ENCODE assay signal across 8 mouse cellular contexts in genomic region chr11:97812491-97812921, GRCm38 (mm10). TPM values are rescaled to one million over a fixed set of nuclear protein-coding genes. Genes with fewer than 3 reads are reported as not detected.
DNase-seq lines count a peak whose midpoint lies in the region; ATAC-seq and TF ChIP-seq lines count a peak whose summit lies in the region.

No protein-coding gene starts in this region.

- peak; percentile 59 to 67 for DNase-seq in left cerebral cortex, postnatal 14 days (ENCODE audit: low spot score in 2 of 2)
- no peak for DNase-seq in left cerebral cortex, adult 9 months (ENCODE audit: low spot score in 2 of 2)
- DNase-seq in embryonic facial prominence, embryonic 11.5 days (ENCODE audit: low spot score), result peak; percentile 75
- DNase-seq in cerebellum, adult 9-10 months, result no peak
- DNase-seq in lung, adult 2 months, result no peak

- peak overlapping the region; percentile 56; the same call in 1 of the 2 replicates for H3K27ac ChIP-seq in embryonic facial prominence, embryonic 11.5 days (replicated peaks; ENCODE audit: low read depth, low read length)
- H3K27ac ChIP-seq in intestine, embryonic 15.5 days, result peak overlapping the region; percentile 89
- H3K27ac ChIP-seq in neural tube, embryonic 15.5 days (replicated peaks), result peak overlapping the region; percentile 83

- no peak for TF ChIP-seq CTCF in lung, adult 2 months (IDR thresholded peaks at IDR 0.05; ENCODE audit: insufficient read depth, low read length)

- peaks cover 3% of the 10 kb centered on the region; the same call in 1 of the 2 replicates for H3K36me3 ChIP-seq in embryonic facial prominence, embryonic 11.5 days (replicated peaks; ENCODE audit: control insufficient read depth, insufficient read depth, low read depth, low read length)
- H3K36me3 ChIP-seq in intestine, embryonic 15.5 days, result peaks cover 29% of the 10 kb centered on the region
- peaks cover 46% of the 10 kb centered on the region for H3K36me3 ChIP-seq in neural tube, embryonic 15.5 days

- ATAC-seq in embryonic facial prominence, embryonic 11.5 days (replicated peaks; ENCODE audit: insufficient number of reproducible peaks, low FRiP score, low TSS enrichment, low read depth), result peak; percentile 66
- peak; percentile 5 for ATAC-seq in intestine, embryonic 15.5 days
- peak; percentile 88 for ATAC-seq in neural tube, embryonic 15.5 days (ENCODE audit: low FRiP score)
- no peak for ATAC-seq in cerebellum, adult (ENCODE audit: insufficient number of reproducible peaks, low FRiP score, low TSS enrichment)

- intact Hi-C loops in left cerebral cortex, postnatal 14 days (cut with DNase I), result no loop called here

- no peak overlapping the region for H3K4me3 ChIP-seq in embryonic facial prominence, embryonic 11.5 days (ENCODE audit: low read depth, low read length)
- H3K4me3 ChIP-seq in intestine, embryonic 15.5 days (replicated peaks), result 0 out of 2 replicates have a peak overlapping the region, but pooled peaks have one; percentile 2
- H3K4me3 ChIP-seq in neural tube, embryonic 15.5 days (replicated peaks), result 0 out of 2 replicates have a peak overlapping the region, but pooled peaks have one; percentile 5
- no peak overlapping the region for H3K4me3 ChIP-seq in lung, adult 2 months (replicated peaks; ENCODE audit: extremely low read depth, low read depth, low read length)

- H3K27me3 ChIP-seq in embryonic facial prominence, embryonic 11.5 days (ENCODE audit: control insufficient read depth, insufficient read depth, low read length), result no peaks in the 10 kb centered on the region
- H3K27me3 ChIP-seq in intestine, embryonic 15.5 days (replicated peaks), result no peaks in the 10 kb centered on the region
- H3K27me3 ChIP-seq in neural tube, embryonic 15.5 days (replicated peaks), result no peaks in the 10 kb centered on the region

- H3K9ac ChIP-seq in embryonic facial prominence, embryonic 11.5 days (replicated peaks; ENCODE audit: low read length), result peak overlapping the region; percentile 25
- H3K9ac ChIP-seq in intestine, embryonic 15.5 days, result 0 out of 2 replicates have a peak overlapping the region, but pooled peaks have one; percentile 21
- peak overlapping the region; percentile 28; the same call in 1 of the 2 replicates for H3K9ac ChIP-seq in neural tube, embryonic 15.5 days (replicated peaks)

- no peak for TF ChIP-seq POLR2A in lung, adult 2 months (IDR thresholded peaks at IDR 0.05; ENCODE audit: borderline replicate concordance, extremely low read depth, low read depth, low read length)

- H3K4me1 ChIP-seq in embryonic facial prominence, embryonic 11.5 days (ENCODE audit: control insufficient read depth, insufficient read depth, low read length), result peaks cover 43% of the 10 kb centered on the region
- H3K4me1 ChIP-seq in intestine, embryonic 15.5 days (replicated peaks), result peaks cover 89% of the 10 kb centered on the region
- peaks cover 78% of the 10 kb centered on the region for H3K4me1 ChIP-seq in neural tube, embryonic 15.5 days
- H3K4me1 ChIP-seq in lung, adult 2 months (ENCODE audit: control insufficient read depth, insufficient read depth, low read length), result peaks cover 66% of the 10 kb centered on the region

- WGBS in embryonic facial prominence, embryonic 11.5 days, result 13% methylated on average over 3 of the region's 3 CpGs
- whole genome bisulfite sequencing in intestine, embryonic 15.5 days, result 31% methylated on average over 3 of the region's 3 CpGs
- WGBS in neural tube, embryonic 15.5 days, result 31% methylated on average over 3 of the region's 3 CpGs
- 69% methylated on average over 3 of the region's 3 CpGs for WGBS in lung, adult 2 months

- H3K4me2 ChIP-seq in embryonic facial prominence, embryonic 11.5 days (ENCODE audit: low read depth, low read length), result peak overlapping the region; percentile 16; the same call in 1 of the 2 replicates
- peak overlapping the region; percentile 36 for H3K4me2 ChIP-seq in intestine, embryonic 15.5 days (replicated peaks)
- peak overlapping the region; percentile 46 for H3K4me2 ChIP-seq in neural tube, embryonic 15.5 days

- no peaks in the 10 kb centered on the region for H3K9me3 ChIP-seq in embryonic facial prominence, embryonic 11.5 days (replicated peaks; ENCODE audit: control insufficient read depth, low read length)
- no peaks in the 10 kb centered on the region for H3K9me3 ChIP-seq in intestine, embryonic 15.5 days
- no peaks in the 10 kb centered on the region for H3K9me3 ChIP-seq in neural tube, embryonic 15.5 days (replicated peaks)

RNA-seq across cellular contexts. Expression of gene Lasp1, which starts 13.7 kb away (rescaled TPM):
- total RNA-seq in left cerebral cortex, postnatal 14 days (2021), result 100 to 1,000 TPM; 189 to 204 TPM
- 62.6 and 67.8 TPM in 2 replicates for polyA plus RNA-seq in embryonic facial prominence, embryonic 11.5 days (2014; fragmentation: Nextera tagmentation; extraction: Ambion mirVana)
- polyA plus RNA-seq in intestine, embryonic 15.5 days (2015; fragmentation: Nextera tagmentation; extraction: Ambion mirVana), result 123 and 126 TPM in 2 replicates
- 136 and 143 TPM in 2 replicates for polyA plus RNA-seq in neural tube, embryonic 15.5 days (2015; fragmentation: Nextera tagmentation; extraction: Ambion mirVana)
- polyA plus RNA-seq in lung, adult 2 months (2012; rRNA removed), result 120 and 137 TPM in 2 replicates

RNA-seq across cellular contexts. Expression of gene B230217C12Rik, which starts 28.1 kb away (rescaled TPM):
- total RNA-seq in left cerebral cortex, postnatal 14 days (2021), result 10 to 100 TPM; 48.5 to 52.8 TPM
- polyA plus RNA-seq in embryonic facial prominence, embryonic 11.5 days (2014; fragmentation: Nextera tagmentation; extraction: Ambion mirVana), result 15.4 and 20.0 TPM in 2 replicates
- polyA plus RNA-seq in intestine, embryonic 15.5 days (2015; fragmentation: Nextera tagmentation; extraction: Ambion mirVana), result 5.2 and 5.3 TPM in 2 replicates
- 41.8 and 47.2 TPM in 2 replicates for polyA plus RNA-seq in neural tube, embryonic 15.5 days (2015; fragmentation: Nextera tagmentation; extraction: Ambion mirVana)
- polyA plus RNA-seq in lung, adult 2 months (2012; rRNA removed), result 2.8 and 4.5 TPM in 2 replicates

RNA-seq across cellular contexts. Expression of gene Rpl23, which starts 30.3 kb away (rescaled TPM):
- 100 to 1,000 TPM; 342 to 343 TPM for total RNA-seq in left cerebral cortex, postnatal 14 days (2021)
- 524 and 537 TPM in 2 replicates for polyA plus RNA-seq in embryonic facial prominence, embryonic 11.5 days (2014; fragmentation: Nextera tagmentation; extraction: Ambion mirVana)
- 530 and 606 TPM in 2 replicates for polyA plus RNA-seq in intestine, embryonic 15.5 days (2015; fragmentation: Nextera tagmentation; extraction: Ambion mirVana)
- 314 and 372 TPM in 2 replicates for polyA plus RNA-seq in neural tube, embryonic 15.5 days (2015; fragmentation: Nextera tagmentation; extraction: Ambion mirVana)
- polyA plus RNA-seq in lung, adult 2 months (2012; rRNA removed), result 81.7 and 95.5 TPM in 2 replicates

RNA-seq across cellular contexts. Expression of gene 1700001P01Rik, which starts 36.8 kb away (rescaled TPM):
- 1 to 10 TPM in 1 of 2 experiments, not detected in 1; 1.0 TPM for total RNA-seq in left cerebral cortex, postnatal 14 days (2021)
- polyA plus RNA-seq in embryonic facial prominence, embryonic 11.5 days (2014; fragmentation: Nextera tagmentation; extraction: Ambion mirVana), result not detected in 2 replicates
- polyA plus RNA-seq in intestine, embryonic 15.5 days (2015; fragmentation: Nextera tagmentation; extraction: Ambion mirVana), result 0.24 TPM in 1 of 2 replicates, not detected in the other
- 0.63 and 0.88 TPM in 2 replicates for polyA plus RNA-seq in neural tube, embryonic 15.5 days (2015; fragmentation: Nextera tagmentation; extraction: Ambion mirVana)
- 0.22 TPM in 1 of 2 replicates, not detected in the other for polyA plus RNA-seq in lung, adult 2 months (2012; rRNA removed)

RNA-seq across cellular contexts. Expression of gene Cwc25, which starts 46.1 kb away (rescaled TPM):
- total RNA-seq in left cerebral cortex, postnatal 14 days (2021), result 10 to 100 TPM; 20.3 to 21.3 TPM
- polyA plus RNA-seq in embryonic facial prominence, embryonic 11.5 days (2014; fragmentation: Nextera tagmentation; extraction: Ambion mirVana), result 12.9 and 13.1 TPM in 2 replicates
- polyA plus RNA-seq in intestine, embryonic 15.5 days (2015; fragmentation: Nextera tagmentation; extraction: Ambion mirVana), result 13.3 and 13.4 TPM in 2 replicates
- 16.2 and 16.4 TPM in 2 replicates for polyA plus RNA-seq in neural tube, embryonic 15.5 days (2015; fragmentation: Nextera tagmentation; extraction: Ambion mirVana)
- polyA plus RNA-seq in lung, adult 2 months (2012; rRNA removed), result 7.0 and 11.6 TPM in 2 replicates

Comparison
In these comparisons a context has a peak if more than half of its experiments do, and no peak if none do; other contexts are left out.
1. DNase-seq: peak in left cerebral cortex, postnatal 14 days (2 of 2) and embryonic facial prominence, embryonic 11.5 days (single experiment); none in left cerebral cortex, adult 9 months (0 of 2), cerebellum, adult 9-10 months (single experiment) and lung, adult 2 months (single experiment).
2. H3K4me3 ChIP-seq: peak in intestine, embryonic 15.5 days (single experiment) and neural tube, embryonic 15.5 days (single experiment); none in embryonic facial prominence, embryonic 11.5 days (single experiment) and lung, adult 2 months (single experiment).
3. Peak in every context shown above with its lines, with median percentiles within 50 percentile points of each other: H3K27ac ChIP-seq, H3K4me2 ChIP-seq and H3K9ac ChIP-seq.